Comparison of ENCODE assay signal across 8 mouse cellular contexts in the genomic region with DNA sequence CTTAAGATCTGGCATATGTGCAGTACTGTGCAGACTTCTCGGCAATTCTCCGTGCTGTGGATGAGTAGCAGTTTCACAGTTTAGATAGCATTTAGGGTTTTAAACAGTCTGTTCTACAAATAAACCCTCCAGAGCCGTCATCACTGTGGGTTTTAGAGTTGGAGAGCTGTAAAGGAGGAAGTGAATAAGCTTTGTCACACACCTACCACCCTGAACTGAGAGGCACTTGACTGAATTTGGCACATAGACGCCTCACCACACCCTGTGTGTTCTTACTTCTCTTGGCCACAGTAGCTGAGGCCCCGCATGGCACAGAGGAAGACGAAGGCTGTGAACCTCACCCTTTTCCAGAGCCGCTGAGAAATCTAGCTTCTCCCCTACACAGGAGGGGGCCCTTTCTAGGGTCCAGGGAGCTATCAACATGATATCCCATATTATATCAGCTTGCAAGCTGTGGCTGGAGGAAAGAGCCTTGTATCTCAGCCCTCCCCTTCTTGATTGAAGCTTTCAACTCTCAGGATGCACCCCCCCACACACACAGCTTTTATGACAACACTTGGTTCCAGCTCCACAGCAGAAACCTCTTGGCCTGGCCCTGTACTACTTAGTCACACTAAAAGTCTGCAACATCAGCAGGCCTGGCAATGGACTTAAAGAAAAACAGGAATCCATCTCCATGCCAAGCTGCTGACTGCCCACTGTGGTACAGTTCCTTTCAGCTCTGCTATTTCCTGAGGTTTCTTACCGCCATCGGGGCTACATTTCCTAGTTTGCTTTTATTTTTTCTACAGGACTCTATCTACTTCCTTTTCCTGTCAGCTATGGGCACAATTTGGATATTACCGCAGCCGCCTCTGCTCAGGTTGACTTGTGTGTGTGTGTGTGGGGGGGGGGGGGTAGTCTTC. TPM values are rescaled to one million over a fixed set of nuclear protein-coding genes. Genes with fewer than 3 reads are reported as not detected.
DNase-seq lines count a peak whose midpoint lies in the region; ATAC-seq lines count a peak whose summit lies in the region.

No protein-coding gene starts in this region.

- H3K36me3 ChIP-seq in midbrain, embryonic 15.5 days (replicated peaks) = no peaks in the 10 kb centered on the region
- H3K36me3 ChIP-seq in midbrain, embryonic 16.5 days (ENCODE audit: control insufficient read depth, insufficient read depth, low read length) = no peaks in the 10 kb centered on the region

- no peak overlapping the region for H3K27ac ChIP-seq in midbrain, embryonic 15.5 days
- no peak overlapping the region for H3K27ac ChIP-seq in midbrain, embryonic 16.5 days (ENCODE audit: low read length)

- H3K4me1 ChIP-seq in midbrain, embryonic 15.5 days = no peaks in the 10 kb centered on the region
- H3K4me1 ChIP-seq in midbrain, embryonic 16.5 days (ENCODE audit: control insufficient read depth, insufficient read depth, low read length) = no peaks in the 10 kb centered on the region

- no peaks in the 10 kb centered on the region for H3K9me3 ChIP-seq in midbrain, embryonic 15.5 days
- H3K9me3 ChIP-seq in midbrain, embryonic 16.5 days (replicated peaks; ENCODE audit: control insufficient read depth, low read length, poor library complexity, severe bottlenecking) = no peaks in the 10 kb centered on the region

- H3K4me2 ChIP-seq in midbrain, embryonic 15.5 days = no peak overlapping the region
- no peak overlapping the region for H3K4me2 ChIP-seq in midbrain, embryonic 16.5 days (ENCODE audit: low read length)

- no peak overlapping the region for H3K4me3 ChIP-seq in midbrain, embryonic 15.5 days
- no peak overlapping the region for H3K4me3 ChIP-seq in midbrain, embryonic 16.5 days (ENCODE audit: low read depth, low read length)

- no peaks in the 10 kb centered on the region for H3K27me3 ChIP-seq in midbrain, embryonic 15.5 days (replicated peaks)
- H3K27me3 ChIP-seq in midbrain, embryonic 16.5 days (ENCODE audit: control insufficient read depth, insufficient read depth, low read depth, low read length) = no peaks in the 10 kb centered on the region

- WGBS in midbrain, embryonic 15.5 days = 93% methylated on average over 11 of the region's 11 CpGs
- 90% methylated on average over 11 of the region's 11 CpGs for WGBS in midbrain, embryonic 16.5 days

- ATAC-seq in midbrain, embryonic 15.5 days (replicated peaks) = 0 out of 2 replicates have a peak, but pooled peaks have one; percentile 24
- no peak for ATAC-seq in midbrain, embryonic 16.5 days
- ATAC-seq in erythroblast, adult 5-6 weeks (replicated peaks; ENCODE audit: low FRiP score, poor library complexity, severe bottlenecking) = peak; percentile 52
- peak; percentile 62 for ATAC-seq in megakaryocyte-erythroid progenitor cell, adult 5-6 weeks (replicated peaks; ENCODE audit: low FRiP score, low TSS enrichment, poor library complexity, severe bottlenecking)

- H3K9ac ChIP-seq in midbrain, embryonic 15.5 days = no peak overlapping the region
- no peak overlapping the region for H3K9ac ChIP-seq in midbrain, embryonic 16.5 days (ENCODE audit: low read depth, low read length)

- peak; percentile 50 to 67 for DNase-seq in left cerebral cortex, adult 9 months (ENCODE audit: low spot score in 2 of 2)
- peak; percentile 70 for DNase-seq in thymus, postnatal 0 days (ENCODE audit: low spot score)
- DNase-seq in cerebellum, adult 9-10 months = no peak
- no peak for DNase-seq in embryo, embryonic 10.5 days (ENCODE audit: low spot score)

RNA-seq across cellular contexts. Expression of a gene that starts 35.9 kb away (rescaled TPM):
- 5.0 and 5.3 TPM in 2 replicates for polyA plus RNA-seq in midbrain, embryonic 15.5 days (2015; fragmentation: Nextera tagmentation; extraction: Ambion mirVana)
- polyA plus RNA-seq in midbrain, embryonic 16.5 days (2015; fragmentation: Nextera tagmentation; extraction: Ambion mirVana) = 4.0 and 4.7 TPM in 2 replicates
- 127 and 129 TPM in 2 replicates for total RNA-seq in erythroblast, adult 5-6 weeks (2015; ENCODE audit: low replicate concordance)
- total RNA-seq in erythroblast, adult 5-6 weeks (2017; ENCODE audit: low replicate concordance) = 163 and 164 TPM in 2 replicates
- 16.0 and 16.1 TPM in 2 replicates for total RNA-seq in megakaryocyte-erythroid progenitor cell, adult 5-6 weeks (2014; fragmentation: Nextera tagmentation)
- 21.8 and 23.7 TPM in 2 replicates for total RNA-seq in megakaryocyte-erythroid progenitor cell, adult 5-6 weeks (2017)
- 18.6 and 21.5 TPM in 2 replicates for polyA plus RNA-seq in thymus, postnatal 0 days (2015; fragmentation: Nextera tagmentation; extraction: Ambion mirVana)

Comparison
In these comparisons a context has a peak if more than half of its experiments do, and no peak if none do; other contexts are left out.
1. DNase-seq: peak in left cerebral cortex, adult 9 months (2 of 2) and thymus, postnatal 0 days (single experiment); none in cerebellum, adult 9-10 months (single experiment) and embryo, embryonic 10.5 days (single experiment).